Mouse (Mus musculus): Measurements from ENCODE around the gene Apold1. TPM values are rescaled to one million over a fixed set of nuclear protein-coding genes. Genes with fewer than 3 reads are reported as not detected.

Gene Apold1
- total and polyA plus RNA-seq, 3 experiments = 0.08 to 0.12 TPM; not detected in 1

DNA sequence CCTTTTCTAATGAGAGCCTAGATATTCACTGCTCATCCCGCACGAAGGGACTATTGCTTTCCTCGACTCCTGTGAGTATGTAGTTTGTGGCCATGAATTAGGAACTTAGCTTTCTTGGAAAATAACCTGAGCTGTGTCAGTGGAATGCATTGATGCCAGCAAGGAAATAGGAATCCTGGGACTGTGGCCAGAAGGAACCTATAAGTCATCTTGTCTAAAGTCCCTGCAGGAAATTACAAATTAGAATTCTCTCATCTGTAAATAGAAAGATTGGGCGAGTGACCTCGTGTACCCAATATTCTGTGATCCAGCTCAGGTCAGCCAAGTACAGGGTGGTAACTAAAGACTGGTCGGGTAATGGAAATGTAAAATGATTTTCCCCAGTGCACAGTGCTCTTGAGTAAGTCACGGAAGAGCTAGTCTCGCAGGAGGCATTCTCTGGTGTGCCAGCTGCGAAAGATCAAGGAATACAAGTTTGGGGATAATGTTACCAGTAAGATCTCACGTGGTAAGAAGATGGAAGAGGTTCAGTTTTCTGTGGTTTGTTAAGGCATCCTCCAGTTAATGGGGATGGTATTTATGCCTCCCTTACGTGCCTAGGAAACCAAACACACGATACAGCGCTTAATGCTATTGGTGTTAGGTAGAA is 37.6 kb upstream of the Apold1 start:
- TF ChIP-seq TAL1 (IDR thresholded peaks at IDR 0.05; ENCODE audit: low read length) (no peak), CTCF (IDR thresholded peaks at IDR 0.05 in 2 of 3, conservative IDR thresholded peaks at IDR 0.05 in 1 of 3; ENCODE audit: control insufficient read depth in 1 of 3, insufficient read depth in 1 of 3, low read depth in 2 of 3, low read length in 3 of 3, poor library complexity in 1 of 3, severe bottlenecking in 1 of 3) (no peak), NRF1 (IDR thresholded peaks at IDR 0.05; ENCODE audit: insufficient read depth, low read depth, low read length, poor library complexity, severe bottlenecking) (no peak), RCOR1 (IDR thresholded peaks at IDR 0.05; ENCODE audit: low read depth, low read length) (no peak), SIN3A (IDR thresholded peaks at IDR 0.05; ENCODE audit: low read length) (no peak), POLR2AphosphoS5 (IDR thresholded peaks at IDR 0.05; ENCODE audit: borderline replicate concordance, low read depth, low read length) (no peak), POLR2AphosphoS2 (IDR thresholded peaks at IDR 0.05; ENCODE audit: low read length) (no peak), HCFC1 (IDR thresholded peaks at IDR 0.05; ENCODE audit: low read depth, low read length) (no peak)
- Histone ChIP-seq H3K4me1 (ENCODE audit: control insufficient read depth in 1 of 2, insufficient read depth in 2 of 2, low read length in 2 of 2) (peaks cover 2 to 15% of the 10 kb centered on the region in 2 experiments), H3K9ac (ENCODE audit: control insufficient read depth, low read depth, low read length, poor library complexity, severe bottlenecking) (no peak overlapping the region), H3K27me3 (ENCODE audit: control insufficient read depth in 1 of 2, insufficient read depth in 2 of 2, low read length in 2 of 2) (no peaks in the 10 kb centered on the region), H3K9me3 (replicated peaks; ENCODE audit: insufficient read depth, low read length) (no peaks in the 10 kb centered on the region), H3K79me2 (ENCODE audit: control insufficient read depth, insufficient read depth, low read length, poor library complexity) (no peaks in the 10 kb centered on the region), H3K4me3 (ENCODE audit: control insufficient read depth in 1 of 2, insufficient read depth in 1 of 2, low read depth in 2 of 2, low read length in 2 of 2) (no peak overlapping the region), H3K27ac (ENCODE audit: control insufficient read depth, low read depth, low read length) (no peak overlapping the region), H3K36me3 (ENCODE audit: control insufficient read depth in 1 of 2, insufficient read depth in 2 of 2, low read length in 2 of 2) (peaks cover 2 to 11% of the 10 kb centered on the region in 2 experiments; a peak in 3 of 4 replicates)
- no peak for DNase-seq (ENCODE audit: low read depth, low spot score)

- Histone ChIP-seq H3K9ac (ENCODE audit: control insufficient read depth, low read depth, low read length, poor library complexity, severe bottlenecking) (no peak overlapping the region), H3K36me3 (ENCODE audit: control insufficient read depth in 1 of 2, insufficient read depth in 2 of 2, low read length in 2 of 2) (peaks cover 2 to 22% of the 10 kb centered on the region in 2 experiments; a peak in 3 of 4 replicates)
These were observed 35.5 kb upstream of the Apold1 start for GRCm38 (mm10) chr6:134946054-134946453.

GRCm38 (mm10) chr6:134946858-134947257 is 34.7 kb upstream of the Apold1 start:
- H3K27ac ChIP-seq (ENCODE audit: control insufficient read depth, low read depth, low read length) = peak overlapping the region; percentile 80
- TF ChIP-seq USF1 (IDR thresholded peaks at IDR 0.05; ENCODE audit: low read depth, low read length) (no peak), TCF12 (IDR thresholded peaks at IDR 0.05; ENCODE audit: low read depth, low read length) (no peak), POLR2A (IDR thresholded peaks at IDR 0.05; ENCODE audit: control insufficient read depth in 1 of 2, insufficient read depth in 1 of 2, low read depth in 1 of 2, low read length in 2 of 2, poor library complexity in 1 of 2) (peak in 1 of 2 experiments; percentile 33; a peak in 1 of 4 replicates), MAZ (IDR thresholded peaks at IDR 0.05; ENCODE audit: low read depth, low read length) (no peak), ZKSCAN1 (IDR thresholded peaks at IDR 0.05; ENCODE audit: low read depth, low read length) (no peak), RCOR1 (IDR thresholded peaks at IDR 0.05; ENCODE audit: low read depth, low read length) (no peak), MXI1 (IDR thresholded peaks at IDR 0.05; ENCODE audit: low read depth, low read length) (0 out of 2 replicates have a peak, but pooled peaks have one; percentile 48), KAT2A (conservative IDR thresholded peaks at IDR 0.05; ENCODE audit: low read depth, low read length) (no peak), ELF1 (IDR thresholded peaks at IDR 0.05; ENCODE audit: low read depth, low read length) (no peak), SMC3 (IDR thresholded peaks at IDR 0.05; ENCODE audit: low read depth, low read length) (no peak), ZNF384 (IDR thresholded peaks at IDR 0.05; ENCODE audit: low read depth, low read length) (no peak)
- H3K36me3 ChIP-seq (ENCODE audit: control insufficient read depth in 1 of 2, insufficient read depth in 2 of 2, low read length in 2 of 2) = peaks cover 0 to 28% of the 10 kb centered on the region in 2 experiments; a peak in 3 of 4 replicates
- no peaks in the 10 kb centered on the region for H3K79me2 ChIP-seq (ENCODE audit: control insufficient read depth, insufficient read depth, low read length, poor library complexity)
- H3K9me3 ChIP-seq (replicated peaks; ENCODE audit: insufficient read depth, low read length) = no peaks in the 10 kb centered on the region
- H3K4me1 ChIP-seq (ENCODE audit: control insufficient read depth in 1 of 2, insufficient read depth in 2 of 2, low read length in 2 of 2) = peaks cover 11 to 34% of the 10 kb centered on the region in 2 experiments
- H3K27me3 ChIP-seq (ENCODE audit: control insufficient read depth in 1 of 2, insufficient read depth in 2 of 2, low read length in 2 of 2) = no peaks in the 10 kb centered on the region
- H3K9ac ChIP-seq (ENCODE audit: control insufficient read depth, low read depth, low read length, poor library complexity, severe bottlenecking) = peak overlapping the region; percentile 58
- peak; percentile 68 for DNase-seq (ENCODE audit: low read depth, low spot score)
- peak overlapping the region; percentile 43 to 49 for H3K4me3 ChIP-seq (ENCODE audit: control insufficient read depth in 1 of 2, insufficient read depth in 1 of 2, low read depth in 2 of 2, low read length in 2 of 2)

More at GRCm38 (mm10) chr6:134946054-134946453, 35.5 kb upstream of the Apold1 start:
- no peaks in the 10 kb centered on the region for H3K79me2 ChIP-seq (ENCODE audit: control insufficient read depth, insufficient read depth, low read length, poor library complexity)
- TF ChIP-seq GABPA (IDR thresholded peaks at IDR 0.05; ENCODE audit: low read depth, low read length) (no peak), MAFK (IDR thresholded peaks at IDR 0.05; ENCODE audit: borderline replicate concordance, low read depth, low read length) (no peak), HCFC1 (IDR thresholded peaks at IDR 0.05; ENCODE audit: low read depth, low read length) (no peak), CTCF (IDR thresholded peaks at IDR 0.05 in 2 of 3, conservative IDR thresholded peaks at IDR 0.05 in 1 of 3; ENCODE audit: control insufficient read depth in 1 of 3, insufficient read depth in 1 of 3, low read depth in 2 of 3, low read length in 3 of 3, poor library complexity in 1 of 3, severe bottlenecking in 1 of 3) (no peak), CHD1 (IDR thresholded peaks at IDR 0.05; ENCODE audit: low read depth, low read length) (no peak), SMC3 (IDR thresholded peaks at IDR 0.05; ENCODE audit: low read depth, low read length) (no peak), MEF2A (IDR thresholded peaks at IDR 0.05; ENCODE audit: extremely low read depth, insufficient replicate concordance, low read depth, low read length, poor library complexity, severe bottlenecking) (no peak), USF1 (IDR thresholded peaks at IDR 0.05; ENCODE audit: low read depth, low read length) (no peak), ZC3H11A (IDR thresholded peaks at IDR 0.05; ENCODE audit: low read depth, low read length) (no peak), JUND (IDR thresholded peaks at IDR 0.05; ENCODE audit: low read depth, low read length) (no peak), ZMIZ1 (IDR thresholded peaks at IDR 0.05; ENCODE audit: low read depth, low read length) (no peak), NELFE (IDR thresholded peaks at IDR 0.05; ENCODE audit: low read depth, low read length) (no peak), MAZ (IDR thresholded peaks at IDR 0.05; ENCODE audit: low read depth, low read length) (no peak)
- no peak for DNase-seq (ENCODE audit: low read depth, low spot score)
- H3K4me3 ChIP-seq (ENCODE audit: control insufficient read depth in 1 of 2, insufficient read depth in 1 of 2, low read depth in 2 of 2, low read length in 2 of 2) = no peak overlapping the region
- H3K27me3 ChIP-seq (ENCODE audit: control insufficient read depth in 1 of 2, insufficient read depth in 2 of 2, low read length in 2 of 2) = no peaks in the 10 kb centered on the region
- H3K27ac ChIP-seq (ENCODE audit: control insufficient read depth, low read depth, low read length) = no peak overlapping the region
- peaks cover 7 to 28% of the 10 kb centered on the region in 2 experiments for H3K4me1 ChIP-seq (ENCODE audit: control insufficient read depth in 1 of 2, insufficient read depth in 2 of 2, low read length in 2 of 2)
- H3K9me3 ChIP-seq (replicated peaks; ENCODE audit: insufficient read depth, low read length) = no peaks in the 10 kb centered on the region
